Mouse (Mus musculus) adrenal gland, postnatal 4 days (tissue): ENCODE data around the gene 4930578G10Rik. TPM values are rescaled to one million over a fixed set of nuclear protein-coding genes. Genes with fewer than 3 reads are reported as not detected.
"Not testable (repeated sequence)": the region's sequence is repeated elsewhere in the genome, so short reads cannot be mapped to it uniquely, and the experiment has no call there.

Experiments used
- DNase-seq, 2 experiments: peaks; one replicate each; pipeline ENCODE4 v3.0.0; 2021 to 2022; ENCODE audit warnings: low spot score in 2 of 2, mixed read lengths in 2 of 2
- long read RNA-seq, 2 experiments: library from polyadenylated mRNA; stranded (forward); transcript quantifications; one replicate each; pipeline ENCODE4 v2.0.0; 2021
- total RNA-seq, 2 experiments: library from RNA; stranded (reverse); gene quantifications; 2 replicates each; pipeline ENCODE4 v1.2.3; 2021

4930578G10Rik gene
- total RNA-seq, result under 1 TPM in 1 of 2 experiments, not detected in 1; 0.73 TPM
- long read RNA-seq, experiment 1, result 0 reads
- long read RNA-seq, experiment 2, partial matches to known transcripts, result 0 of 1 reads
- long read RNA-seq, experiment 2, other reads (novel, unspliced or antisense), result 1 of 1 reads

- not testable (repeated sequence) for DNase-seq
Measured at GRCm38 (mm10) chr4:42735245-42735644, at the start of gene 4930578G10Rik. Gene 4930578G10Rik, plus strand, starts transcription at chr4:42735545.

- not testable (repeated sequence) for DNase-seq
Measured at GRCm38 (mm10) chr4:42756477-42756876, 21.1 kb downstream of the 4930578G10Rik start, which contains the start of gene Ccl19. Gene Ccl19, minus strand, starts transcription at chr4:42756577.

GRCm38 (mm10) chr4:42773893-42774292 lies 38.5 kb downstream of the 4930578G10Rik start, which contains the start of gene Ccl21a:
Gene Ccl21a, minus strand, starts transcription at chr4:42773993.
- DNase-seq, result not testable (repeated sequence)

GRCm38 (mm10) chr4:42853788-42854187 lies 118.4 kb downstream of the 4930578G10Rik start, which contains the start of gene Fam205a1:
Gene Fam205a1, minus strand, starts transcription at chr4:42853888.
- DNase-seq, result not testable (repeated sequence)

- DNase-seq, result not testable (repeated sequence)
Measured at GRCm38 (mm10) chr4:42856671-42857070, 121.3 kb downstream of the 4930578G10Rik start, which contains the start of gene Gm12394. Gene Gm12394, minus strand, starts transcription at chr4:42856771.

- DNase-seq, result not testable (repeated sequence)
Measured at GRCm38 (mm10) chr4:42860483-42860882, 125.1 kb downstream of the 4930578G10Rik start.

GRCm38 (mm10) chr4:42863487-42863886 lies 128.1 kb downstream of the 4930578G10Rik start:
- DNase-seq, result not testable (repeated sequence)

- no peak for DNase-seq
Measured at GRCm38 (mm10) chr4:42867390-42867789, 132.0 kb downstream of the 4930578G10Rik start.

- DNase-seq, result no peak
Measured at GRCm38 (mm10) chr4:42868193-42868592, 132.8 kb downstream of the 4930578G10Rik start.

- DNase-seq, result no peak
Measured at GRCm38 (mm10) chr4:42870748-42871147, 135.4 kb downstream of the 4930578G10Rik start.

- no peak for DNase-seq
Measured at GRCm38 (mm10) chr4:42872151-42872550, 136.8 kb downstream of the 4930578G10Rik start.

- DNase-seq, result no peak
Measured at GRCm38 (mm10) chr4:42872746-42873435, 137.5 kb downstream of the 4930578G10Rik start.

GRCm38 (mm10) chr4:42874134-42874533 lies 138.8 kb downstream of the 4930578G10Rik start, which contains the start of gene Fam205c:
Gene Fam205c, minus strand, starts transcription at chr4:42874234.
- DNase-seq, result no peak

GRCm38 (mm10) chr4:42876586-42877291 lies 141.4 kb downstream of the 4930578G10Rik start:
- no peak for DNase-seq

GRCm38 (mm10) chr4:42877657-42878056 lies 142.3 kb downstream of the 4930578G10Rik start:
- DNase-seq, result no peak

GRCm38 (mm10) chr4:42879829-42880676 lies 144.7 kb downstream of the 4930578G10Rik start:
- no peak for DNase-seq

GRCm38 (mm10) chr4:42880677-42880948 lies 145.3 kb downstream of the 4930578G10Rik start:
- no peak for DNase-seq

GRCm38 (mm10) chr4:42886926-42887325 lies 151.6 kb downstream of the 4930578G10Rik start:
- no peak for DNase-seq

GRCm38 (mm10) chr4:42888806-42889205 lies 153.5 kb downstream of the 4930578G10Rik start:
- DNase-seq, result no peak

GRCm38 (mm10) chr4:42891176-42891575 lies 155.8 kb downstream of the 4930578G10Rik start:
- no peak for DNase-seq

- no peak for DNase-seq
Measured at GRCm38 (mm10) chr4:42895118-42895517, 159.8 kb downstream of the 4930578G10Rik start.
